Mouse (Mus musculus) CH12.LX (cell line): Measurements from ENCODE around the gene Phf2. TPM values are rescaled to one million over a fixed set of nuclear protein-coding genes. Genes with fewer than 3 reads are reported as not detected.

ENCODE experiments used
- DNase-seq: peaks from one replicate; pipeline ENCODE4 v3.0.0-alpha.2; 2013; ENCODE audit errors: extremely low read depth
- H3K27ac ChIP-seq: 2 replicates; pipeline ENCODE4 v1.5.1; 2012; ENCODE audit warnings: low read depth, mild to moderate bottlenecking, control low read depth, moderate library complexity; ENCODE audit not compliant: insufficient read depth
- H3K27me3 ChIP-seq: replicated peaks from 2 replicates; pipeline ENCODE3; 2012; ENCODE audit warnings: inconsistent platforms
- H3K36me3 ChIP-seq, 2 experiments: replicated peaks in 1 of 2; 2 replicates each; pipeline versions ENCODE3 to v1.6.1; 2012; ENCODE audit warnings: inconsistent platforms in 1 of 2, low read length in 1 of 2, mild to moderate bottlenecking in 1 of 2, mixed read lengths in 1 of 2, moderate library complexity in 1 of 2; ENCODE audit not compliant: control insufficient read depth in 1 of 2, insufficient read depth in 1 of 2
- H3K4me1 ChIP-seq, 2 experiments: 2 replicates each; pipeline ENCODE4 v1.6.1; 2012; ENCODE audit warnings: inconsistent platforms in 1 of 2, moderate library complexity in 1 of 2; ENCODE audit not compliant: insufficient read depth in 2 of 2, control insufficient read depth in 1 of 2
- H3K4me2 ChIP-seq: 2 replicates; pipeline ENCODE4 v1.6.1; 2012; ENCODE audit warnings: low read depth, mild to moderate bottlenecking, control low read depth; ENCODE audit not compliant: poor library complexity, insufficient read depth, severe bottlenecking
- H3K4me3 ChIP-seq, 3 experiments: fragments of 150-350 bp in 1 of 3; sonication (generic) in 1 of 3; replicated peaks in 1 of 3; 2 replicates each; pipeline versions ENCODE3 to v1.5.1; 2011 to 2012; ENCODE audit warnings: low read depth in 2 of 3, low read length in 2 of 3, mild to moderate bottlenecking in 2 of 3, moderate library complexity in 2 of 3, control low read depth in 1 of 3, improper control_type of control experiment in 1 of 3, inconsistent platforms in 1 of 3, mixed read lengths in 1 of 3; ENCODE audit not compliant: poor library complexity in 1 of 3
- H3K79me2 ChIP-seq: replicated peaks from 2 replicates; pipeline ENCODE4 v1.6.1; 2012; ENCODE audit warnings: mild to moderate bottlenecking, moderate library complexity; ENCODE audit not compliant: control insufficient read depth, poor library complexity, insufficient read depth, severe bottlenecking; ENCODE audit errors: extremely low read depth
- H3K9ac ChIP-seq: 2 replicates; pipeline ENCODE4 v1.6.1; 2012; ENCODE audit warnings: low read depth, mild to moderate bottlenecking, control low read depth, moderate library complexity; ENCODE audit not compliant: insufficient read depth
- H3K9me3 ChIP-seq: replicated peaks from 2 replicates; pipeline ENCODE3; 2012; ENCODE audit warnings: low read length, inconsistent platforms, mixed read lengths
- BHLHE40 ChIP-seq: IDR thresholded peaks from 2 replicates; pipeline ENCODE4 v1.6.1; 2011; ENCODE audit warnings: mild to moderate bottlenecking, low read depth, low read length, improper control_type of control experiment
- CHD2 ChIP-seq: IDR thresholded peaks from 2 replicates; pipeline ENCODE4 v1.6.1; 2011; ENCODE audit warnings: low read length, improper control_type of control experiment
- EP300 ChIP-seq: IDR thresholded peaks from 2 replicates; pipeline ENCODE4 v1.6.1; 2011; ENCODE audit warnings: low read length, improper control_type of control experiment
- GABPA ChIP-seq: IDR thresholded peaks from 2 replicates; pipeline ENCODE4 v1.6.1; 2012; ENCODE audit warnings: low read depth, low read length, improper control_type of control experiment, inconsistent platforms; ENCODE audit not compliant: insufficient replicate concordance
- IRF4 ChIP-seq: IDR thresholded peaks from 2 replicates; pipeline ENCODE4 v1.6.1; 2014; ENCODE audit warnings: low read depth, mild to moderate bottlenecking, inconsistent platforms, low read length, improper control_type of control experiment
- KAT2A ChIP-seq: IDR thresholded peaks from 2 replicates; pipeline ENCODE4 v1.6.1; 2012; ENCODE audit warnings: low read length, improper control_type of control experiment, inconsistent platforms; ENCODE audit not compliant: insufficient replicate concordance
- MAFK ChIP-seq: IDR thresholded peaks from 2 replicates; pipeline ENCODE4 v1.6.1; 2011; ENCODE audit warnings: low read length, improper control_type of control experiment; ENCODE audit not compliant: insufficient replicate concordance
- MAX ChIP-seq: IDR thresholded peaks from 2 replicates; pipeline ENCODE4 v1.6.1; 2011; ENCODE audit warnings: low read length, improper control_type of control experiment
- MAZ ChIP-seq: IDR thresholded peaks from 2 replicates; pipeline ENCODE4 v1.6.1; 2012; ENCODE audit warnings: low read depth, mild to moderate bottlenecking, inconsistent platforms, low read length, improper control_type of control experiment, moderate library complexity
- MEF2A ChIP-seq: IDR thresholded peaks from 2 replicates; pipeline ENCODE4 v1.6.1; 2014; ENCODE audit warnings: low read depth, mild to moderate bottlenecking, inconsistent platforms, low read length, improper control_type of control experiment, borderline replicate concordance
- MXI1 ChIP-seq: IDR thresholded peaks from 2 replicates; pipeline ENCODE4 v1.6.1; 2011; ENCODE audit warnings: mild to moderate bottlenecking, low read depth, low read length, improper control_type of control experiment
- NELFE ChIP-seq: IDR thresholded peaks from 2 replicates; pipeline ENCODE4 v1.6.1; 2011; ENCODE audit warnings: low read depth, low read length, improper control_type of control experiment
- PAX5 ChIP-seq: IDR thresholded peaks from 2 replicates; pipeline ENCODE4 v1.6.1; 2012; ENCODE audit warnings: low read length, inconsistent platforms, mixed read lengths
- RCOR1 ChIP-seq: conservative IDR thresholded peaks from 2 replicates; pipeline ENCODE4 v1.6.1; 2012; ENCODE audit warnings: low read depth, mild to moderate bottlenecking, inconsistent platforms, low read length, improper control_type of control experiment
- SMC3 ChIP-seq: IDR thresholded peaks from 2 replicates; pipeline ENCODE4 v1.6.1; 2011; ENCODE audit warnings: low read depth, low read length, improper control_type of control experiment
- USF1 ChIP-seq: IDR thresholded peaks from 2 replicates; pipeline ENCODE4 v1.6.1; 2014; ENCODE audit warnings: low read depth, mild to moderate bottlenecking, inconsistent platforms, low read length, improper control_type of control experiment
- USF2 ChIP-seq: conservative IDR thresholded peaks from 2 replicates; pipeline ENCODE4 v1.6.1; 2011; ENCODE audit warnings: low read depth, low read length, improper control_type of control experiment
- ZKSCAN1 ChIP-seq: IDR thresholded peaks from 2 replicates; pipeline ENCODE4 v1.6.1; 2012; ENCODE audit warnings: low read depth, inconsistent platforms, low read length, improper control_type of control experiment, borderline replicate concordance
- ZNF384 ChIP-seq: IDR thresholded peaks from 2 replicates; pipeline ENCODE4 v1.6.1; 2012; ENCODE audit warnings: low read depth, low read length, improper control_type of control experiment, inconsistent platforms
- dilution Hi-C: fragments of 300-500 bp; cut with MboI; formaldehyde crosslinking; loops from 2 replicates; pipeline ENCODE4 v1.14.3; 2020; ENCODE audit warnings: low sequenced_read_pairs; ENCODE audit not compliant: extremely low pct_unique_long_range_greater_than_20kb, extremely low pct_ligation_motif_present
- in situ Hi-C: fragments of 300-500 bp; cut with MboI; formaldehyde crosslinking; loops from 3 replicates; pipeline ENCODE4 v1.14.3; 2019; ENCODE audit warnings: low sequenced_read_pairs, low pct_ligation_motif_present, low pct_unique_long_range_greater_than_20kb, mixed read lengths
- polyA plus RNA-seq: library from polyadenylated mRNA; unstranded; fragments of >175 nt; gene quantifications from 2 replicates; pipeline ENCODE4 v1.2.1, GENCODE M21; 2012; ENCODE audit warnings: low read depth; ENCODE audit not compliant: insufficient read length
- total RNA-seq, 2 experiments: library from RNA; depleted of rRNA; stranded (reverse); fragments of 300-350 nt in 1 of 2; fragments of >200 nt in 1 of 2; gene quantifications; 2 replicates each; pipeline ENCODE4 v1.2.3; 2012 to 2014

Gene Phf2
- total and polyA plus RNA-seq, 3 experiments, result 2.3 to 14.2 (median 6.7) TPM

GRCm38 (mm10) chr13:48841905-48842592 is 28.9 kb downstream of the Phf2 start:
- H3K4me1 ChIP-seq, result peaks cover 16 to 57% of the 10 kb centered on the region in 2 experiments
- no peak overlapping the region for H3K27ac ChIP-seq
- peak; percentile 63 for DNase-seq

GRCm38 (mm10) chr13:48838284-48838683 is 32.6 kb downstream of the Phf2 start:
- H3K27ac ChIP-seq, result no peak overlapping the region
- H3K4me3 ChIP-seq, result no peak overlapping the region
- dilution Hi-C loops, result no loop called here
- H3K9ac ChIP-seq, result no peak overlapping the region
- H3K79me2 ChIP-seq, result no peaks in the 10 kb centered on the region
- no peak overlapping the region for H3K4me2 ChIP-seq
- H3K9me3 ChIP-seq, result no peaks in the 10 kb centered on the region
- no peak for TF ChIP-seq ZKSCAN1
- no peak for TF ChIP-seq SMC3
- TF ChIP-seq KAT2A, result no peak
- TF ChIP-seq MAZ, result no peak
- no peak for TF ChIP-seq NELFE
- TF ChIP-seq USF2, result no peak
- no peak for TF ChIP-seq MAFK
- TF ChIP-seq MAX, result no peak
- TF ChIP-seq CHD2, result no peak
- TF ChIP-seq GABPA, result no peak
- no peak for TF ChIP-seq ZNF384
- TF ChIP-seq, all 38 proteins: peak for 0
- in situ Hi-C loops, result no loop called here
- Histone ChIP-seq H3K4me1 (peaks cover 16 to 63% of the 10 kb centered on the region in 2 experiments), H3K36me3 (peaks cover 0 to 30% of the 10 kb centered on the region in 2 experiments), H3K27me3 (no peaks in the 10 kb centered on the region)
- DNase-seq, result no peak

More at GRCm38 (mm10) chr13:48841905-48842592, 28.9 kb downstream of the Phf2 start:
- TF ChIP-seq RCOR1, result no peak
- TF ChIP-seq USF2, result no peak
- TF ChIP-seq IRF4, result peak; percentile 38; the same call in 1 of the 2 replicates
- peak; percentile 32; the same call in 1 of the 2 replicates for TF ChIP-seq EP300
- TF ChIP-seq MXI1, result no peak
- no peak for TF ChIP-seq BHLHE40
- no peak for TF ChIP-seq MEF2A
- TF ChIP-seq PAX5, result no peak
- 0 out of 2 replicates have a peak, but pooled peaks have one; percentile 11 for TF ChIP-seq MAX
- TF ChIP-seq USF1, result no peak
- TF ChIP-seq, all 38 proteins: peak for 3
- dilution Hi-C loops, result no loop called here
- Histone ChIP-seq H3K36me3 (peaks cover 0 to 9% of the 10 kb centered on the region in 2 experiments), H3K79me2 (no peaks in the 10 kb centered on the region), H3K4me2 (no peak overlapping the region; the same call in 1 of the 2 replicates), H3K9me3 (no peaks in the 10 kb centered on the region), H3K4me3 (peak overlapping the region in 1 of 3 experiments; percentile 15), H3K9ac (no peak overlapping the region), H3K27me3 (no peaks in the 10 kb centered on the region)
- in situ Hi-C loops, result no loop called here
